Mouse (Mus musculus): ENCODE measurements around the gene Tmem45a. TPM values are rescaled to one million over a fixed set of nuclear protein-coding genes. Genes with fewer than 3 reads are reported as not detected.

The Tmem45a gene
- polyA plus RNA-seq (2017; shearing (Covaris generic)): not detected

DNA sequence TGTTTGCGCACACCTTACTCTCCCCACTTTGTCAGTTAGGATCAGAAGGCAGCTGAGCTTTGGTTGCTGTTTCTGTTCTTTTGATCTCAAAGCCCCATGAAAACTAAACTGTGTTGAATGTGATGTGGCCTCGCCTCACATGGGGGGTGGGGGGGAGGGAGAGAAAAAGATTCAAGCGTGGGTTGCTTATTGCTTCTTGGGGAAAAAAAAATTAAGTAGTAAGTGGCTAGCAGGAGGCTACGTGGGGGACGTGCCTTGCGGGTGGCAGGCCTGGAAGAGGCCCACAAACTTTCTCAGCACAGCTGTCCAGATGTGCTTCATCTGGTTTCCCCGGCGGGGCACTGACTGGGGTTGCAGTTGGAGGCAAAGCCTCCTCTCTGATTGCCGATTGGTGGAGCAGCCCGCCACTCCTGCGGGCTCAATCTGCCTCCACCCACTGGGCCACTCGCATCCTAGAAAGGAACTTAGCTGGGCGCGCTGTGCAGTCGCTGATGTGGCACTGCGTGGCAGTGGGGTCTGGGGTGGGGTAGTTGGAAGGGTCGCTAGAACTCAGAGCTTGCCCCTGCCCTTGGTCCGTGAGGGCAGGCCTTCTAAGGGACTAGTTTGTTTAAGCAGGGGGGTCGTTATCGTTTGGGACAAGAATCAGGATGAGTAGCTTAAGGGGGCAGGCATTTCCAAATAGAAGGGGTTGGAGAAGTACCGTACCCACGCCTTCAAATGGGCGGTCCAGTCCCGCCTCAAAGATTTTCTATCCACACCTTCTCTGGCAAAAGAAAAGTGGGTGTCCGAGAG lies at the start of gene Tmem45a:
TSS of gene Tmem45a (minus strand) at position 343 of the 792 bp plus-strand sequence.

DNA sequence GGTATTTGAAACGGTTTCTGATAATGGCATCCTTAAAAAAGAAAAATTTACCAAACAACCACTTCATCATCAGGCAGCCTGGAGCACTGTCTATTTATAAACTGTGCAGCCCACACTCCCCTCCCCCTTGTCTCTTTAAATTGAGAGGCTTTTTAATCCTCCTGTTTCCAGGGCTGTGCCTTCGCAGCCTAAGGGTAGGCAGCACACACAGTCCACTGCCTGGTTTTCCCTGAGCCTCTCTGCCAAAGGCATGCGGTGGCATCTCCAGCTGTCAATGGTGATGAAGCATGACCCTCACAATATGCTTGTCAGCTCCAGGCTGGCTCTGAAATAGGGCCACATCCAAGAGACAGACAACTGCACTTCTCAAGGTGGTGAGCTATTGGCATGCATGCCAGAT lies 42.1 kb upstream of the Tmem45a start, which contains the start of gene Lnp1:
TSS of gene Lnp1 (minus strand) at position 39 of the 400 bp plus-strand sequence.

DNA sequence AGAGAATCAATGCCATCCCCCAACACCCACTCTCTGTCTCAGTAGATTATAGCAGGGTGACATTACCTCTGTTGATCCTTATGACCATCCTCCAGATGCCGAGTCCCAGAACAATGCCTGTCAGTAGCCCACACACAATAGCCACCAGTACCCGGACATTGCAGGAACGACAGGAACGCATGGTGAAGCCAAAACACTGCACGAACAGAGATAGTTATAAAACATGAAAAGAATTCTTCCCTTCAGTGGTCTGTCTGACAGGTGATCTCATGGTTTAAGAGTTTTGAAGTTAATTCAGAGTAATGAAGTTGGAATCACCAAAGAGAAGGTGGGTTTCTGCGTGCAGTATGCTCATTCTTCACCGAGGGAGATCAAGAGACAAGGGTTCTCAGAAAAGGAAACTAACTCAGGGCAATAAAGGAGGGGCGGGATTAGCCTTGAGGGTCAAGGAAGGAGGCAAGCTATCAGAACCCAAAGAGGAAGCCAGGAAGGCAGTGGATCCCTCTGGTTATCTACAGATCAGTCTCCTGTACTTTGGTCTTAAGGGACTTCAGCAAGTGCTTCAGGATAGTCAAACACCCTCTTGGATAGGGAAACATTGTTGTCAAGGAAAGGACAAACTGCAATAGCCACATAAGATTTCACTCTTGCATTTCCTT lies 90.4 kb downstream of the Tmem45a start, which contains the start of gene Adgrg7:
TSS of gene Adgrg7 (minus strand) at position 375 of the 659 bp plus-strand sequence.

Other genes with a start within 250 kb of the Tmem45a start
- 38.6 TPM for gene Tfg, start 168.7 kb downstream of the Tmem45a start, polyA plus RNA-seq (2017; shearing (Covaris generic))
- gene Adgrg7, start 90.3 kb downstream of the Tmem45a start, polyA plus RNA-seq (2017; shearing (Covaris generic)): not detected
- not detected for gene Lnp1, start 41.9 kb upstream of the Tmem45a start, polyA plus RNA-seq (2017; shearing (Covaris generic))
- gene Tmem45a2, start 185.2 kb upstream of the Tmem45a start, polyA plus RNA-seq (2017; shearing (Covaris generic)): not detected
- 39.5 TPM for gene Tomm70a, start 235.5 kb upstream of the Tmem45a start, polyA plus RNA-seq (2017; shearing (Covaris generic))

All from effector memory CD4-positive, alpha-beta T cell, adult 5 months (primary cell).